Mouse (Mus musculus) erythroblast, embryonic 14.5 days (primary cell): ENCODE results near the gene Trak1.

ENCODE experiments used
- GATA1 ChIP-seq: IDR thresholded peaks from 2 replicates; pipeline ENCODE4 v1.6.1; 2012; ENCODE audit warnings: low read length, inconsistent platforms, mixed read lengths
- TAL1 ChIP-seq: IDR thresholded peaks from 3 replicates; pipeline ENCODE4 v1.6.1; 2012; ENCODE audit warnings: low read length, inconsistent platforms, mixed read lengths

DNA sequence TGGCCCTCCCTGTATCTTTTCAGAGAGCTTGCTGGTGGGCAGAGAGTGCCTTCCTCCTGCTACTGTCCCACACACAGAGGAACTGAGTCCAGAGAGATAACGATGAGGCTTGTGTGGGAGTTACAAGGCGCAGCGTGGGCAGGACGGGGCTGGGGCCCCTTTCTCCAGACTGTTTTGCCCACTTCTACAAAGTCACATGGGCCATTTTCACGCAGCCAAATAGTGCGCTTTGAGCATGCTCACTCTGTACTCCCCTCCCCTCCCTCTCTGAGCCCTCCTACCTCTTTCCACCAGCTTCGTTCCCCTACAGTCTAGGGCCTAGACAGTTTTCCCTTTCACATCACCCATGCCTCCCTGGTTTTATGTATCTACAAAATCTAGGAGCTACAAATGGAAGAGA lies 87.3 kb downstream of the Trak1 start:
- TF ChIP-seq GATA1 (no peak), TAL1 (no peak)
